Mouse (Mus musculus) hindbrain, postnatal 0 days (tissue): ENCODE results near the gene Churc1. TPM values are rescaled to one million over a fixed set of nuclear protein-coding genes. Genes with fewer than 3 reads are reported as not detected.

Source experiments
- ATAC-seq: fragments of 200-750 bp; cut with Nextera tagmentation; 2 replicates; pipeline ENCODE4 v1.8.0; 2017; ENCODE audit warnings: mild to moderate bottlenecking, moderate TSS enrichment, moderate library complexity
- DNase-seq: peaks from one replicate; pipeline ENCODE4 v3.0.0-alpha.2; 2015; ENCODE audit warnings: low spot score
- H3K27ac ChIP-seq: fragments of 300-500 bp; sonication (generic); 2 replicates; pipeline ENCODE4 v1.5.1; 2014; ENCODE audit warnings: mild to moderate bottlenecking
- H3K27me3 ChIP-seq: fragments of 300-500 bp; sonication (generic); 2 replicates; pipeline ENCODE4 v1.6.1; 2014; ENCODE audit warnings: low read length, mixed read lengths; ENCODE audit not compliant: insufficient read depth
- H3K36me3 ChIP-seq: fragments of 300-500 bp; sonication (generic); 2 replicates; pipeline ENCODE4 v1.6.1; 2014; ENCODE audit warnings: low read length, mixed read lengths; ENCODE audit not compliant: insufficient read depth
- H3K4me1 ChIP-seq: fragments of 300-500 bp; sonication (generic); 2 replicates; pipeline ENCODE4 v1.6.1; 2014; ENCODE audit warnings: antibody characterized with exemption, low read length, mixed read lengths; ENCODE audit not compliant: insufficient read depth
- H3K4me2 ChIP-seq: fragments of 300-500 bp; sonication (generic); 2 replicates; pipeline ENCODE4 v1.6.1; 2014; ENCODE audit warnings: low read depth, mild to moderate bottlenecking, low read length, moderate library complexity, mixed read lengths
- H3K4me3 ChIP-seq: fragments of 300-500 bp; sonication (generic); 2 replicates; pipeline ENCODE4 v1.5.1; 2014; ENCODE audit warnings: low read length
- H3K9ac ChIP-seq: fragments of 300-500 bp; sonication (generic); replicated peaks from 2 replicates; pipeline ENCODE4 v1.6.1; 2014; ENCODE audit warnings: mild to moderate bottlenecking, low read length, moderate library complexity, mixed read lengths
- H3K9me3 ChIP-seq: fragments of 300-500 bp; sonication (generic); 2 replicates; pipeline ENCODE4 v1.6.1; 2016; ENCODE audit warnings: low read length, mixed read lengths
- CTCF ChIP-seq: IDR thresholded peaks from 2 replicates; pipeline ENCODE4 v1.5.1; 2016; ENCODE audit warnings: antibody characterized with exemption, control low read depth, low read depth
- WGBS: fragments of 180-500 bp; shearing (Covaris S2); extraction: QIAGEN DNeasy Blood & Tissue Kit; methylation state at CpG from one replicate; pipeline ENCODE4 v1.1.7; 2014; 5-methylcytosine and 5-hydroxymethylcytosine counted together
- polyA plus RNA-seq: library from polyadenylated mRNA; unstranded; fragments of >200 nt; fragmentation: Nextera tagmentation; extraction: Ambion mirVana; gene quantifications from 2 replicates; pipeline ENCODE4 v1.2.1, GENCODE M21; 2015
- total RNA-seq: library from RNA; depleted of rRNA; stranded (reverse); fragments of >200 nt; gene quantifications from 2 replicates; pipeline ENCODE4 v1.2.3, GENCODE M21; 2014

Churc1 gene
- total and polyA plus RNA-seq, 2 experiments from 2014 or later: 46.8 to 164 TPM

- no peak for TF ChIP-seq CTCF
- no peak for DNase-seq
- Histone ChIP-seq H3K4me1 (peaks cover 27% of the 10 kb centered on the region), H3K27ac (0 out of 2 replicates have a peak overlapping the region, but pooled peaks have one; percentile 4), H3K36me3 (no peaks in the 10 kb centered on the region), H3K27me3 (no peaks in the 10 kb centered on the region), H3K4me2 (0 out of 2 replicates have a peak overlapping the region, but pooled peaks have one; percentile 11), H3K4me3 (no peak overlapping the region), H3K9ac (0 out of 2 replicates have a peak overlapping the region, but pooled peaks have one; percentile 17), H3K9me3 (no peaks in the 10 kb centered on the region)
- ATAC-seq: no peak
- WGBS: 62% methylated on average over 4 of the region's 4 CpGs
Measured at GRCm38 (mm10) chr12:76818120-76818519, 52.8 kb downstream of the Churc1 start.

GRCm38 (mm10) chr12:76818908-76819307 lies 53.6 kb downstream of the Churc1 start:
- 80% methylated on average over 9 of the region's 9 CpGs for whole genome bisulfite sequencing
- Histone ChIP-seq H3K27ac (no peak overlapping the region), H3K4me2 (no peak overlapping the region), H3K27me3 (no peaks in the 10 kb centered on the region), H3K4me3 (no peak overlapping the region), H3K4me1 (peaks cover 27% of the 10 kb centered on the region), H3K9ac (no peak overlapping the region), H3K36me3 (no peaks in the 10 kb centered on the region), H3K9me3 (no peaks in the 10 kb centered on the region)
- ATAC-seq (no peak), DNase-seq (no peak)
- TF ChIP-seq CTCF: no peak

DNA sequence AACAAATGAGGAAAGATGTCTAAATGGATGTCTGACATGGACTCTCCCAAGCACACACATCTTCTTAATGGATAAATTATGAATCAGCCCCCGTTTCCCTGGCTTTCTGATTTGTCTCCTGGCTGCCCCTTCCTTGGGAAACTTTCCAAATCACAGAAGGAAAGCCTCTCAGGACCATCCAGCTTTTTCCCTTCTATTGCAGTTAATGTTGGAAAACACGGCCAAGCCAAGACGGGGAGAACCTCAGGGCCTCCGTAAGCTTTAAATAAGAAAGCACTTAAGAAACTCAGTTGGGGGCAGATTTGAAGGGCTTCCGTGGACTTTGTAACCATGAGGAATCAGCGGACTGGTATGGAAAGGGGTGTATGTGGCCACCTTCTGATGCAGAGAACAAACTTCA lies 54.5 kb downstream of the Churc1 start:
- H3K4me1 ChIP-seq: peaks cover 27% of the 10 kb centered on the region
- no peak overlapping the region for H3K4me3 ChIP-seq
- peak overlapping the region; percentile 80 for H3K4me2 ChIP-seq
- TF ChIP-seq CTCF: no peak
- H3K27ac ChIP-seq: no peak overlapping the region
- H3K9me3 ChIP-seq: no peaks in the 10 kb centered on the region
- 36% methylated on average over 6 of the region's 6 CpGs for WGBS
- no peak overlapping the region for H3K9ac ChIP-seq
- no peaks in the 10 kb centered on the region for H3K27me3 ChIP-seq
- no peak for DNase-seq
- no peak for ATAC-seq
- no peaks in the 10 kb centered on the region for H3K36me3 ChIP-seq

DNA sequence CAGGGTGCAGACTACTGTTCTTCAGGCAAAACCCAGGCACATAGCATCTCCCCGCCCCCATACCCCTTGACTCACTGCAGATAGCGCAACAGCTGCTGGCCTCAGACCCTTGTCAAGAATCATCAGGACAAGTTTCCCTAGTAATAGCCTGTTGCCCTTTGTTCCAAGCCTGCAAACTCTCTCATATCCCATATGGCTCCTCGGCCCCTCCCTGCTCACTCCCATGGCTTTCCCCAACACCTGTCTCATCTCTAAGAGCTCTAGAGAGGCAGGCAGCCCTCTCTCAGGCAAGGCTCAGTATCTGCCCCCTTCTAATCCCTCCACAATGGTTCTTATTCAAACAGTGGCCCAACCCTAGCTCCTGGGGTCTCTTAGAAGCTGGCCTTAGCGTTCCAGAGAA lies 55.3 kb downstream of the Churc1 start:
- DNase-seq: no peak
- H3K4me1 ChIP-seq: peaks cover 27% of the 10 kb centered on the region

DNA sequence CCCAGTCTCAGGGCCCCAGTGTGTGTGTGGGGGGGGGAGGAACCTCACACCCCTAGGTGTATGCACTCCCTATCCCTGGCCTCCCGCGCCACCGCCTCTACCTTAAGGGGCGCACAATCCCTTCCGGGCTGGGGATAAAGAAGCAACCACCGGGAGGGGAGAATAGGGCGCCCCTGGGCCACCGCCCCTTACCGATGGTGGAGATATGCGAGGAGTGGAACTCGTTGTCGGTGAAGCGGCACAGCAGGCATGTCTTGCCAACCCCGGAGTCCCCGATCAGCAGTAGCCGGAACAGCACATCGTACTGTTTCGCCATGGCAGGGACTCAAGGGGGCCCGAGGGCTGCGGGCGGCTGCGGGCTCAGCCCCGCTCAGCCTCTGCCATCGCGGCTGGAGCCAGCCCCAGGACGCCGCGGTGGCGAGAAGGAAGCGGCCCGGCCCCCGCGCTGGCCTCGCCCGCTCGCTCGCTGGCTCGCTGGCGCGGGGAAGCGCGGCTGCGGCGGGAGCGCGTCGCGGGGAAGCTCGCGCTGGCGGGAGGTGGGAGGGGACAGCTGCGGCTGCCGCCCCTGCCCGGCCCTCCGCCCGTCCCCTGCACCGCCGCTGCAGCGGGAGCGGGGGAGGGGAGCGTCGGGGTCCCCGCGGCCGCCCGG lies 56.8 kb downstream of the Churc1 start:
- no peaks in the 10 kb centered on the region for H3K27me3 ChIP-seq

More for the DNA sequence above, 55.3 kb downstream of the Churc1 start:
- ATAC-seq: no peak
- peak overlapping the region; percentile 72 for H3K4me3 ChIP-seq
- WGBS: 42% methylated on average over 4 of the region's 4 CpGs
- peak overlapping the region; percentile 80 for H3K4me2 ChIP-seq
- no peaks in the 10 kb centered on the region for H3K36me3 ChIP-seq
- no peaks in the 10 kb centered on the region for H3K27me3 ChIP-seq
- TF ChIP-seq CTCF: no peak
- H3K9me3 ChIP-seq: no peaks in the 10 kb centered on the region
- peak overlapping the region; percentile 87; the same call in 1 of the 2 replicates for H3K9ac ChIP-seq
- peak overlapping the region; percentile 85; the same call in 1 of the 2 replicates for H3K27ac ChIP-seq

GRCm38 (mm10) chr12:76822651-76823041 lies 57.3 kb downstream of the Churc1 start, which contains the start of gene Rab15:
Gene Rab15 (minus strand): TSS chr12:76822908.
- ATAC-seq (peak; percentile 46), DNase-seq (no peak)
- peaks cover 27% of the 10 kb centered on the region for H3K4me1 ChIP-seq
- no peaks in the 10 kb centered on the region for H3K9me3 ChIP-seq
- peak within 1 kb of the TSS; percentile 72 for H3K4me3 ChIP-seq
- no peaks in the 10 kb centered on the region for H3K36me3 ChIP-seq
- H3K4me2 ChIP-seq: peak within 1 kb of the TSS; percentile 80
- whole genome bisulfite sequencing: 2% methylated on average over 16 of the region's 17 CpGs
- peak within 1 kb of the TSS; percentile 85 for H3K27ac ChIP-seq
- peak within 1 kb of the TSS; percentile 87 for H3K9ac ChIP-seq
- no peaks in the 10 kb centered on the region for H3K27me3 ChIP-seq
- TF ChIP-seq CTCF: no peak

More for the DNA sequence above, 56.8 kb downstream of the Churc1 start:
- DNase-seq: peak; percentile 75
- H3K4me2 ChIP-seq: peak overlapping the region; percentile 80
- H3K4me1 ChIP-seq: peaks cover 27% of the 10 kb centered on the region
- H3K9ac ChIP-seq: peak overlapping the region; percentile 87
- H3K9me3 ChIP-seq: no peaks in the 10 kb centered on the region
- ATAC-seq: peak; percentile 66
- H3K36me3 ChIP-seq: no peaks in the 10 kb centered on the region
- peak; percentile 16; the same call in 1 of the 2 replicates for TF ChIP-seq CTCF
- WGBS: 1% methylated on average over 25 of the region's 66 CpGs
- peak overlapping the region; percentile 72 for H3K4me3 ChIP-seq
- H3K27ac ChIP-seq: peak overlapping the region; percentile 85

- no peak for TF ChIP-seq CTCF
- Histone ChIP-seq H3K4me2 (no peak overlapping the region), H3K27ac (no peak overlapping the region), H3K9me3 (no peaks in the 10 kb centered on the region), H3K9ac (no peak overlapping the region), H3K4me1 (peaks cover 13% of the 10 kb centered on the region), H3K4me3 (no peak overlapping the region), H3K27me3 (no peaks in the 10 kb centered on the region), H3K36me3 (no peaks in the 10 kb centered on the region)
- DNase-seq: no peak
- ATAC-seq: no peak
- 52% methylated on average over 4 of the region's 4 CpGs for WGBS
Measured at GRCm38 (mm10) chr12:76825283-76825682, 59.9 kb downstream of the Churc1 start.
